Mouse (Mus musculus) testis, adult 2 months (tissue): ENCODE data around the gene Crlf1. TPM values are rescaled to one million over a fixed set of nuclear protein-coding genes. Genes with fewer than 3 reads are reported as not detected.

Experiments used
- H3K27ac ChIP-seq: fragments of 200-500 bp; 2 replicates; pipeline ENCODE4 v1.5.1; 2012; ENCODE audit warnings: low read depth, low read length; ENCODE audit not compliant: control insufficient read depth, insufficient read depth
- H3K27me3 ChIP-seq: fragments of 200-500 bp; 2 replicates; pipeline ENCODE4 v1.6.1; 2012; ENCODE audit warnings: mild to moderate bottlenecking, low read length, moderate library complexity; ENCODE audit not compliant: control insufficient read depth, insufficient read depth
- H3K36me3 ChIP-seq: fragments of 200-500 bp; 2 replicates; pipeline ENCODE4 v1.6.1; 2012; ENCODE audit warnings: mild to moderate bottlenecking, low read length; ENCODE audit not compliant: control insufficient read depth, insufficient read depth
- H3K4me1 ChIP-seq: fragments of 200-500 bp; 2 replicates; pipeline ENCODE4 v1.6.1; 2012; ENCODE audit warnings: low read length; ENCODE audit not compliant: control insufficient read depth, insufficient read depth
- H3K4me3 ChIP-seq: fragments of 200-500 bp; 2 replicates; pipeline ENCODE4 v1.5.1; 2012; ENCODE audit warnings: low read depth, mild to moderate bottlenecking, low read length, moderate library complexity, mixed read lengths; ENCODE audit not compliant: control insufficient read depth
- CTCF ChIP-seq: fragments of 200-500 bp; IDR thresholded peaks from 2 replicates; pipeline ENCODE4 v1.5.1; 2012; ENCODE audit warnings: low read depth, mild to moderate bottlenecking, inconsistent platforms, low read length, moderate library complexity; ENCODE audit not compliant: control insufficient read depth, insufficient read depth, insufficient replicate concordance
- POLR2A ChIP-seq: fragments of 200-500 bp; IDR thresholded peaks from 2 replicates; pipeline ENCODE4 v1.6.1; 2012; ENCODE audit warnings: low read depth, mild to moderate bottlenecking, inconsistent platforms, low read length, moderate library complexity; ENCODE audit not compliant: control insufficient read depth
- polyA plus RNA-seq: library from polyadenylated mRNA; depleted of rRNA; stranded (reverse); fragments of >200 nt; gene quantifications from 2 replicates; pipeline ENCODE4 v1.2.3, GENCODE M21; 2012

Gene Crlf1
- polyA plus RNA-seq, 1 experiment, result 126 TPM

GRCm38 (mm10) chr8:70482943-70483342, 10.0 kb upstream of the Crlf1 start:
- Histone ChIP-seq H3K4me1 (peaks cover 12% of the 10 kb centered on the region), H3K36me3 (no peaks in the 10 kb centered on the region), H3K4me3 (no peak overlapping the region), H3K27me3 (no peaks in the 10 kb centered on the region), H3K27ac (no peak overlapping the region)
- no peak for TF ChIP-seq POLR2A
- no peak for TF ChIP-seq CTCF

GRCm38 (mm10) chr8:70486191-70486681, 6.7 kb upstream of the Crlf1 start:
- no peak overlapping the region for H3K27ac ChIP-seq
- no peak overlapping the region for H3K4me3 ChIP-seq
- H3K27me3 ChIP-seq, result no peaks in the 10 kb centered on the region
- TF ChIP-seq POLR2A (no peak), CTCF (no peak)
- H3K36me3 ChIP-seq, result no peaks in the 10 kb centered on the region
- peaks cover 36% of the 10 kb centered on the region for H3K4me1 ChIP-seq

GRCm38 (mm10) chr8:70486941-70487520, 5.9 kb upstream of the Crlf1 start, which contains the start of gene Tmem59l:
Gene Tmem59l, minus strand, starts transcription at chr8:70487358.
- TF ChIP-seq CTCF (no peak), POLR2A (no peak; the same call in 1 of the 2 replicates)
- Histone ChIP-seq H3K27ac (peak within 1 kb of the TSS; percentile 86), H3K27me3 (peaks cover 3% of the 10 kb centered on the region), H3K4me1 (peaks cover 40% of the 10 kb centered on the region), H3K4me3 (peak within 1 kb of the TSS; percentile 83), H3K36me3 (no peaks in the 10 kb centered on the region)

DNA sequence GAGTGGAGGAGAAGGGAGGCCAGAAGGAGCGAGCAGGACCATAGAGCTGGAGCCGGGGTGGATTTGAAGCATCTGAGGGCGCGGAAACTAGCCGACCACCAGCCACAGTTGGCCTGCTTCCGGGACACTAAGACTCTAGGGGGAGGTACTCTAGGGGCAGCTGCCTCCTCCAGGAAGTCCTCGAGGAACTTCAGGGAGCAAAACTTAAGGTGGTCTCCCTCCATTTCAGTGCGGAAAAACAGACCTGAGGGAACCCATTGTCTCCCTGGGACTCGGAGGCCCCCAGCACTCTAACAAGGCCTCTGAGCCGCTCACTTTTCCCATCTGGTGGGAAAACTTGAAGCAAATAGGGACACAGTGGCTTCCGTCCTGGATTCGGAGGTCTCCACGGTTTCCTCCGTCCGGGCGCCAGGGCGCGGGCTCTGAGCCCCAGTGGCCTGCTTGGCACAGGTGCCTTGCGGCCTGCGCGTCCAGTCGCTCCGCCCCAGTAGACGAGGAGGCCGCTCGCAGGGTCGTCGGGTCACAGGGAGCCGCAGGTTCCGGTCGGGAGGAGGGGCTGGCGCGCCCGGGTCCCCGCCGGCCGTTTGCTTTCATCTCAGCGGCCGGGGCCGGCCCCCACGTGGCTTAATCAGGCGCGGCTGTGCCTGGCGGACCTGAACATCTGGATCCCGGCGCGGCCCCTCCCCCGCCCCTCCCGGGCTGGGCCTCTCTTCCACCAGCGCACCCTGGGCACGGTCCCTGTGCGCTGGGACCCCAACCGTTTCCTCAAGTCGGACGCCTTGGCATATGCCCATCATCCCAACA, 4.8 kb upstream of the Crlf1 start:
- peaks cover 46% of the 10 kb centered on the region for H3K4me1 ChIP-seq

GRCm38 (mm10) chr8:70488931-70489470, 4.0 kb upstream of the Crlf1 start:
- Histone ChIP-seq H3K4me1 (peaks cover 51% of the 10 kb centered on the region), H3K36me3 (no peaks in the 10 kb centered on the region), H3K27ac (peak overlapping the region; percentile 14), H3K4me3 (peak overlapping the region; percentile 83), H3K27me3 (peaks cover 3% of the 10 kb centered on the region)
- TF ChIP-seq POLR2A (no peak; the same call in 1 of the 2 replicates), CTCF (no peak)

More for the DNA sequence above, 4.8 kb upstream of the Crlf1 start:
- Histone ChIP-seq H3K27me3 (peaks cover 3% of the 10 kb centered on the region), H3K36me3 (no peaks in the 10 kb centered on the region), H3K4me3 (peak overlapping the region; percentile 83), H3K27ac (peak overlapping the region; percentile 86)
- TF ChIP-seq POLR2A, result no peak; the same call in 1 of the 2 replicates

GRCm38 (mm10) chr8:70489576-70489975, 3.4 kb upstream of the Crlf1 start:
- Histone ChIP-seq H3K36me3 (no peaks in the 10 kb centered on the region), H3K27ac (no peak overlapping the region), H3K4me3 (peak overlapping the region; percentile 83), H3K4me1 (peaks cover 52% of the 10 kb centered on the region), H3K27me3 (peaks cover 3% of the 10 kb centered on the region)
- no peak for TF ChIP-seq POLR2A
- TF ChIP-seq CTCF, result no peak
